Mouse (Mus musculus): ENCODE data around the gene Rhof.

Gene Rhof

DNA sequence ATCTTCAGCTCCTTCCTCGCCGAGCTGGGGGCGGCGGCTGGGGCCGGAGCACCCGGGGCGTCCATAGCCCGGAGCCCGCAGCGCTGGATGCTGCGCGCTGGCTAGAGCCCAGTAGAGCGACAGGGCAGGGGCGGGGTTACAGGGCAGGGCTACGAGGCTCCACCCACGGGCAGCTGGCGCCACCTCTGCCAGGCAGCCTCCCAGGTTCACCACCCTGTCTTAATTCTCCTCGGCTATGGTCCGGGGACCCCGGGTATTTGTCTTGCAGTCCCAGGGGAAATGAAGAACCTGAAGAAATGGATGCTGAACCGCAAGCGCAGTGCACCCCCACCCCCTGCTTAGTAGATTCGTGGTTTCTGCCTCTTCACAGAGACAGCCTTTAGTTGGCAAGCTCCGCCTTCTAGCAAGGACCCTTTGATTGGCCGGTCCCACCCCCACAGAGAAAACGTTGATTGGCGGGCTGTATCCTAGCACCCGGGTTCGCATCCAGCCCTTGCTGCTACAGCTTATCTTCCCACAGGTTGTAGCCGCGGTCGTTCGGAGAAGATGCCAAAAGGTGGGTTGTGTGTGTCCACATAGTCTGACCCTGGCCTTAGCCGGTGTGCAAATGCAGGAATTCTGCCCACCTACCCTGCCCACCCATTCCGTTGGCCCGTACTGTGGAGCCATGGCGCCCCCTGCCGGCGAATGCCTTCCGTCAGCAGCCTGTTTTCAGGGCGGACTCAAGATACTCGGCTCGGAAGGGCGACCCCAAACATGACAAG, at the start of gene Rhof:
Rhof (minus strand) TSS at position 385 of the 764 bp plus-strand sequence.
- peak; percentile 81 for DNase-seq (ENCODE audit: extremely low spot score)

DNA sequence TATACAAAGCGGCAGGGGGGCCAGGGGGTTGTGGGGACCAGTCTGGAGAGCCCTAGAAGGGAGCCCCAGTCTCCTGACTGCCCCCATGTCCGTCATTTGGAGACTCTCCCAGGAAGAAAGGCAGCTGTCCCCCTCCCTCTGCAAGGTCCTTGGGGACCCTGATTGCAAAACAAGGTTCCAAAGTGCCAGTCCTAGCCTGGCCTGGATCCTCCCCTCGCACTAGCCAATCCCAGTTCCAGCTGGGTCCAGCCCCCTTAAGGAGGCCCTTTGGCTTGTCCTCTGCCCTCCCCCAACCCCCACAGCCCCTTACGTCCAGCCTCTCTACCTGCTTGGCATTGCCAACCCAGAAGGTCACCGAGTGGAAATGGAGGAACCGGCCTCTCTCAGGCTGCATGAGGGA, 49.0 kb upstream of the Rhof start:
- no peak for DNase-seq (ENCODE audit: extremely low spot score)

DNA sequence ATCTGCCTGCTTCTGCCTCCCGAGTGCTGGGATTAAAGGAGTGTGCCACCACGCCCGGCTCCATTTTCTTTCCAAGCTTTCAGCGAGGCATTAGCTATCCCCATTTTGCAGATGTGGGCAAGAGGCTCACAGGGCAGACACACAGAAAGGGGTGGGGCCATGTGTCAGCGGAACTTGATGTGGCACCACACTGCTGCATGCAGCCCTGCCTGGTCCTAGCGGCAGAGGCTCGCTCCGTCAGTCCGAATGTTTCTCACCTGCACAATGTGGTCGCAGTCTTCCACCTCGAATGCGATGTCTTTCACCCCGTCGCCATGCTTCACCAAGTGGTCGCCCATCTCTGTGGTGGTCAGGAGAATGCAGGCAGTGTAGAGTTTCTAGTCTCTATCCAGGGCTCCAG, 47.9 kb upstream of the Rhof start:
- DNase-seq (ENCODE audit: extremely low spot score): no peak

DNA sequence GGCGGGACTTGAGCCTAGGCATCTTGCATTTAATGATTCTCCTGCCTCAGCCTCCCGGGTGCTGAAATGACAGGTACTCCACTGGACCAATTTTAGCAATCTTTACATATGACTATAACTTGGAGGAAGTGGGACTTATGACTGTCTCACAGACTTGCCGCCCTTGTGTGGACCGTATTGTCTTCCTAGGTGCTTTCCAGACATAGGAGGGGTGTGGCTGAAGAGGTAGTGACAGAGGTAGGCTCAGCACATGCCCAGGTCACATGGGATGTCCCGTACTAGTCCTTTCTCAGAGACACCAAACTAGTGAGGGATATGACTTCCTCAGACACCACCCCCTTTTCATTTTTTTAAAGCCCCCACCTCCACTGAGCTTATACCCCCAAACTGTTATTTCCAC, 46.3 kb upstream of the Rhof start:
- DNase-seq (ENCODE audit: extremely low spot score): no peak

DNA sequence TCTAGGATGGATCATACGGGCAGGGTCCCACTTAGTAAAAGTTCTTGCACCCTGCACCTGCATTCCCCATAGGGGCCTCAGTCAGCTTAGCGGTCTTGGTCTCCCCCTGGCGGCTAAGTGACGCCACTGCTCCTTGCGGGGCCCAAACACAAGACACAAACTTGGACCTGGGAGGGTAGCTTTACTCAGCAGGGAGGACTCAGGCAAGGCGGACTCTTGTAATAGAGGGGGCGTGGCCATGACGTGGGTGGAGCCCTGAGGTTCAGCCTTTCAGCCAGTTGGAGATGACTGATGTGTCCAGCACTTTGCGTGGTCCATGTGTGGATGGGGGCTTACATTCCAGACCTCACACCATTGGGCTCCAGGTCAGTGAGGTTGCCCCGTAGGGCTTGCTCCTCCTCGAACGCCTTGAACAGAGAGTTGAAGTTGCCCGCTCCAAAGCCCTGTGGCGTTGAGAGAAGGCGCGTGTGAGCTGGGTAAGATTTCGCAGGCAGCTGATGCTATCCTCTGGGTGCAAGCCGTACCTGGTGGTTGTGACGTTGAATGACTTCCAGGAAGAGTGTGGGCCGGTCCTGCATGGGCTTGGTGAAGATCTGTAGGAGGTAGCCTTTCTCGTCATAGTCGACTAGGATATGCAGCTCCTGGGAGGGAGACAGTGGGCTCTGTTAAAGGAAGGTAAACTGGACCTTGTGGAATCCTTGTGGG, 39.3 kb upstream of the Rhof start:
- peak; percentile 91 for DNase-seq (ENCODE audit: extremely low spot score)

DNA sequence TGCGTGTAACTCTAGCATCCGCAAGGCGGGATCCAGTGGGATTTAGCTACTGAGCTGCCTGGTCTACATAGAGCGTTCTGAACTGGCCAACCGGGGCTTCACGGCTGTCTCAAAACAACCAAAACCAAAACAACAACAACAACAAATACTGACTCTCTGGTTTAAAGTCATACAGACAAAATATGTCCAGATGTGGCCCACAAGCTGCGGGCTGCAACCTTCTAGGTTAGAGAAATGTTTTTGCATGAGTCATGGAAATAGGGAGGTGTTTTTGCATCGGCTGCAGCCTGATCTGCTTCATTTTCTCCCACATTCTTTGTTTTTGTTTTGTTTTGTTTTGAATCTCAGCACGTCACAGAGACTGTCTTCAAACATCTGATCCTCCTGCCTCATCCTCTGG, 37.9 kb upstream of the Rhof start:
- no peak for DNase-seq (ENCODE audit: extremely low spot score)

DNA sequence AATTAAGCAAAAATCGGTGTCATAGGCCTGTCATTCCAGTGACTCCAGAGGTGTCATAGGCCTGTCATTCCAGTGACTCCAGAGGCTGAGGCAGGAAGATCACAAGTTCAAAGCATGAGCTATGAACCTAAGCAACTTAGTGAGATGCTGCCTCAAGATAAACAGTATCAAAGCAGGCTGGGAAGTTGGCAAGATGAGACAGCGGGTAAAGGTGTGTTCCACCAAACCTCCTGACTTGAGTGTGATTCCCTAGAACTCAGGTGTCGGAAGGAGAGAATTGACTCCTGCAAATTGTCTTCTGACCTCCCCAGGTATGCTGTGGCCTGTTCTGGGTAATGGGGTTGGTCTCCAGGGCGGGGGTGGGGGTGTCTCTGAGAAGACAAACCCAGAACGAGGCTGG, 36.8 kb upstream of the Rhof start, which contains the start of gene Psmd9:
Psmd9 (plus strand) TSS at position 130 of the 400 bp plus-strand sequence.
- DNase-seq (ENCODE audit: extremely low spot score): no peak

DNA sequence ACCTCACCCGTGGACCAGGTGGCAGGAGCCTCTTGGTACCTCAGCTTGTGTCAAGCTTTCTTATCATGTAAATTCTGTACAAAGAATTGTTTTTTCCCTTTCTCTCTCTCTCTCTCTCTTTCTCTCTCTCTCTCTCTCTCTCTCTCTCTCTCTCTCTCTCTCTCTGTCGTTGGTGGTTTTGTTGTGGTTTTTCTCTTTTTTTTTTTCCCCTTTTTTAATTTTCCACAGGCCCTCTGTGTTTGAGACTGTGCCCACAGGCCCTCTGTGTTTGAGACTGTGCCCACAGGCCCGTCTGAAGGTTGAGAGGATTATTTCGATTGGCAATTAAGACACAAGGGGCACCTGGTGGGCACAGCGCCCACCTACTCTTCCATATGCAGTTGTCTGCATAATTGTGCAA, 35.1 kb upstream of the Rhof start:
- no peak for DNase-seq (ENCODE audit: extremely low spot score)

DNA sequence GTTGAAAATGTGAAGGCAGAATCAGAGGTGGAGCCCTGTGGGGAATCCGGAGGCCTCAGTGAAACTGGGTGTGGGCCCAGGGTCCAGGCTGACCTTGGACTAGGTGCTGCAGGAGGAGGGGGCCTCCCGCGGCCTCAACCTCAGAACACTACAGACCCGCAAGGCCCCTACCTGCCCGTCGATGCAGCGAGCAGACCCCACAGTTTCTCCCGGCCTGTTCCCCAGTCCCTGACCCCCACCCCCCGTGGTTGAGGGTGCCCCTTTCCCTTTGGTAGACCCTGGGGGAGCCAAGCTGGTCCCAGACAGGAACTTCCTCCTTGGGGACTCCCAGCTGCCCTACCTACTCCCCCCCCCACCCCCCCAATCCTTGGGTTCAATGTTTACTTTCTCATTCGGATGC, 33.9 kb upstream of the Rhof start:
- no peak for DNase-seq (ENCODE audit: extremely low spot score)

DNA sequence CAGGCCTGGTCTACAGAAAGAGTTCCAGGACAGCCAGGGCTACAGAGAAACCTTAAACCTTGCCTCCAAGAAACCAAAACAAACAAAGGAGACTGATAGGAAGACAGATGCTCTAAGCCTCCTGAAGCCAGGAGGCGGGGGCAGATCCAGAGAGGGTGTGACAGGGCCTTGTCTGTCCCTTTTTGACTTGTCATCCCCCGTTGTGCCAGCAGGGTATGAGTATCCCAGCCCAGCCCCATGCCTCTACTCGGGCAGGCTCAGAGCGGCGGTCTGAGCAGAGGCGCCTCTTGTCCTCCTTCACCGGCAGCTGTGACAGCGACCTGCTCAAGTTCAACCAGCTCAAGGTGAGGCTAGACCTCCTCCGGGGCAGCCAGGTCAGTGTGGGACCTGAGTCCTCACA, 30.4 kb upstream of the Rhof start:
- DNase-seq (ENCODE audit: extremely low spot score): no peak

DNA sequence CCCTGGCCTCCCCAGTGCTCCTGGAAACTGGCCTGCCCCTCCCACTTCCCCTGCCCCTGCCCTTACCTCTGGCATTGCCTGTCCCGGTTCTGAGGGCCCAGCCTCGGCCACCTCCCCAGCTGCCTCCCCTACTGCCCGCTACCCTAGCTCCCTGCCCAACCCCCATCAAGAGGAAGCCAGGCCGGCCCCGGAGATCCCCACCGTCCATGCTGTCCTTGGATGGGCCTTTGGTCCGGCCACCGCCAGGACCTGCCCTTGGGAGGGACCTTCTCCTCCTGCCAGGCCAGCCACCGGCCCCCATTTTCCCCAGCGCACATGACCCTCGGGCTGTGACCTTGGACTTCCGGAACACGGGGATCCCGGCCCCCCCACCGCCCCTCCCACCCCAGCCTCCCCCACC, 27.8 kb upstream of the Rhof start:
- no peak for DNase-seq (ENCODE audit: extremely low spot score)

DNA sequence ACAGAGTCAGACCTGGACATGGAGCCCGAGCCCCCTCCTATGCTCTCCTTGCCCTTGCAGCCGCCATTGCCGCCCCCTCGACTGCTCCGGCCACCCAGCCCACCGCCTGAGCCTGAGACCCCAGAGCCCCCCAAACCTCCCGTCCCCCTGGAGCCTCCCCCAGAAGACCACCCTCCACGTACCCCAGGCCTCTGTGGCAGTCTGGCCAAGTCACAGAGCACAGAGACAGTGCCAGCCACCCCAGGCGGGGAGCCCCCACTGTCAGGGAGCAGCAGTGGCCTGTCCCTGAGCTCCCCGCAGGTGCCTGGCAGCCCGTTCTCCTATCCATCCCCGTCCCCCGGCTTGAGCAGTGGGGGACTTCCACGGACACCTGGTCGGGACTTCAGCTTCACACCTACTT, 27.4 kb upstream of the Rhof start:
- no peak for DNase-seq (ENCODE audit: extremely low spot score)

DNA sequence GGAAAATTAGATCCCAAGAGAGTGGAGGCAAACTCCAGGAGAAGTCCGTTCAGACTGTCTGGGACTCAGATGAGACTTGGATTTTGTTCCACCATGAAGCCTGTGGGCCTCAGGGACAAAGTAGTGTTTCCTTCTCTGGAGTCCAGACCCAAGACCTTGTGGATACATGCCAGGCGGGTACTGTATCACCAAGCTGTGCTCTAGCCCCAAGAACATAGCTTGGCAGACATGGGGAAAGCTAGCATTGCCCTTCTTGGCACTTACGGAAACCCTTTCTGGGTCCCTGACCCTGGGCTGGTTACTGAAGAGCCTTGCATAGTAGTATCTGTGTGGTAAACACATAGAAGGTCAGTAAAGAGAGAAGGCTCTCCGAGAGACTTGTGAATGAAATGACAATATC, 27.0 kb upstream of the Rhof start:
- DNase-seq (ENCODE audit: extremely low spot score): no peak

DNA sequence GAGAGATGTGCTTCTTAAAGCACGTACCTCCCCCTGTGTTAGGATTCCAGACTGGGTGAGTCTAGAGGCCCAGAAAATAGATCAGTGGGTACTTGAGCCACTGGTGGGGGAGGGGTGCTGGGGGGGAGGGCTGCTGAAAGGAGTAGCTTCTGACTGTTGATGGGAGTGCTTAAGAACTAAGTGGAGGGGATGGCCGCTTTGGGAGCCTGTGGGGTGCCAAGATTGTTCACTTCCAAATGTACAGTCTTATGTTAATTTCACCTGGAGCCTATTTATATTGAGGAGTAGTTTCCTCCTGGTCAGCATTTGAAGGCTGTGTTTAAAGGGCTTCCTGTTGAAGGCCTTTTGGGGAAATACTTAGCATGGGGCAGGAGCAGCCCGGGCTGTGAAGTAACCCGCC, 25.5 kb upstream of the Rhof start:
- no peak for DNase-seq (ENCODE audit: extremely low spot score)

DNA sequence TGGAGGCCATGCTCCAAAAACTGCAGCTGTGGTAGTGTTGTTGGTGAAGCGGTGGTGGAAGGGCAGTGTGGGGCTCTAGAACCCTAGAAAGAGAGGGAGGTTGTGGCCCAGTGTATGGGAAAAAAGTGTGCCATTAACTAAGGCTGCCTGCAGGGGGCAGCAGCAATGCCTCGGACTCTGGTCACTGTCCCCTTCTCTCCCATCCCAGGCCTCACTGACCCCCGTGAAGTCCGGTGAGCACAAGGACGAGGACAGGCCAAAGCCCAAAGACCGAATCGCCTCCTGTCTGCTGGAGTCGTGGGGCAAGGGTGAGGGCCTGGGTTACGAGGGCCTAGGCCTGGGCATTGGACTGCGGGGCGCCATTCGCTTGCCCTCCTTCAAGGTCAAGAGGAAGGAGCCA, 24.3 kb upstream of the Rhof start:
- DNase-seq (ENCODE audit: extremely low spot score): no peak

DNA sequence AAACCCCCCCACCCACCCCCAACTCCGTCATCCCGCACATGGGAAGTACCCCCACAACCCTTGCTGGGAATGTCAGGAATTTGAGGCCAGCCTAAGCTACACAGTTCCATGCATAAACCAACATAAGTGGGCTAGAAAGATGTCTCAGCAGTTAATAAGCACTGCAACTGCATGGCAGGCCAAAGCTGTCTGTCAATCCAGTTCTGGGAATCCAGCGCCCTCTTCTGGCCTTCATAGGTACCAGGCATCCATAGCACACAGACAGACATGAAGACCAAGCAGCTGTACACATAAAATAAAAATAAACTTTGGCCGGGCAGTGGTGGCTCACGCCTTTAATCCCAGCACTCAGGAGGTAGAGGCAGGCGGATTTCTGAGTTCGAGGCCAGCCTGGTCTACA, 22.9 kb upstream of the Rhof start:
- DNase-seq (ENCODE audit: extremely low spot score): peak; percentile 52

DNA sequence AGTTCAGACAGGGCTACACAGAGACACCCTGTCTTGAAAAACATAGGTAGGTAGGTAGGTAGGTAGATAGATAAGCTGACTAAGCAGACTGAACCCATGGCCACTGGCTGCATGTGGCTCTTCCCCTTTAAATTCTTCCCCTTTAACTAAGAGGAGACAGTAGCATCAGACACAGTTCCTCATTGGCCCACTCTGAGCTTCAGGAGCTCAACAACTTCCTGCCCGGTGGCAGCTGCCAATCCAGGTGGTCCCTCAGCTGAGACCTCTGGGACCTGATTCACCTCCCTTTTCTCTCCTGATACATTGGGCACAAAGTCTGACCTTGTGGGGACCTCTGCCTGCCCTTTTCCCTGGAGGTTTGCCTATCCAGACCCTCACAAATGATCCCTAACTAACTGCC, 20.4 kb upstream of the Rhof start:
- DNase-seq (ENCODE audit: extremely low spot score): no peak

DNA sequence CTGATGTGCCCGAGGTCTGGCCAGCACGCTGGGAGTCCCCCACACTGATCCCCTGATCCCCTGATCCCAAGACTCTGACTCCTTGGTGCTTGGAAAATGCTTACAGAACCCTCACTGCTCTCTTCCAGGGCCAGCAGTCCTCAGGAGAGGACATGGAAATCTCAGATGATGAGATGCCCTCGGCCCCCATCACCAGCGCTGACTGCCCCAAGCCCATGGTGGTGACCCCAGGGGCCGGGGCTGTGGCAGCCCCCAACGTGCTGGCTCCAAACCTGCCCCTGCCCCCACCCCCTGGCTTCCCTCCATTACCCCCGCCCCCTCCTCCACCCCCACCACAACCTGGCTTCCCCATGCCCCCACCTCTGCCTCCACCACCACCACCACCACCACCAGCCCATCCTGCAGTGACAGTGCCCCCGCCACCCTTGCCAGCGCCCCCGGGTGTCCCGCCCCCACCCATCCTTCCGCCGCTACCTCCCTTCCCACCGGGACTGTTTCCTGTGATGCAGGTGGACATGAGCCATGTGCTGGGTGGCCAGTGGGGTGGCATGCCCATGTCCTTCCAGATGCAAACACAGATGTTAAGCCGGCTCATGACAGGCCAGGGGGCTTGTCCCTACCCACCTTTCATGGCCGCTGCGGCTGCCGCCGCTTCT, 19.3 kb upstream of the Rhof start:
- DNase-seq (ENCODE audit: extremely low spot score): no peak

DNA sequence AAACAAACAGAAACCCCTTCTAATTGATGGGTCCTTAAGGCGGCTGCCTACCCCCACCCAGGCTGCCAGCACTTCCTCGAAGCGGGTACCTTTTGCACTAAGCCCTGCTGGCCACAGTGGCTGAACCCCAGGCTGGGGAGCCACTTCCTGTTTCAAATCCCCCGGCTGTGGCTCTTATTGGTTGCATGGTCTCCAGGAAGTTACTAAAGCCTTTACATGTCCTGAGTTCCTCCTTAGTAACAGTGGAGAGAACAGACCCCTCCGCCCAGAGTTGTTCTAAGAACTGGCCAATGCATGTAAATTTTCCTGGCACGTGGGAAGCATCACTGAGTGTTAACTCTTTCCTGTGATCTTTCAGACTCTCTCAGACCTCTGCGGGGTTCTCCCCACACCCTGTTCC, 18.6 kb upstream of the Rhof start:
- DNase-seq (ENCODE audit: extremely low spot score): no peak

DNA sequence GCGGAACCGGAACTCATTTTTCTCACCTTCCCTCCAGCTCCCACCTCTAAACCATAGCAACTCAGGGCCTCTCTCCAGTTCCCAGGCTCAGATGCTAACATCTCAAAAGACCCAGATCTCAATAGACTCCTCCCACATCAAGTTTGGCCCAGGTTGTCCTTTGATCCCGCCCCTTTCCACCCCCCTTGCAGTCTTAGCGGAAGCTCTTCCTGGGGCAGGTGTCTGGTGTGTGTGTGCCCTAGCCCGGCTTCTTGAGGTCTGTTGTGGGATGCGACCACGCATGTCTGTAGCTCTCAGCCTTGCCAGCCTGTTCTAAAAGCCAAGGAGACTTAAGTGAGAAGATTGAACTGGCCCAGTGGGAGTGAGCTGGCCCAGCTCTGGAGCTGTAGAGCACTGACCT, 18.1 kb upstream of the Rhof start:
- DNase-seq (ENCODE audit: extremely low spot score): no peak

DNA sequence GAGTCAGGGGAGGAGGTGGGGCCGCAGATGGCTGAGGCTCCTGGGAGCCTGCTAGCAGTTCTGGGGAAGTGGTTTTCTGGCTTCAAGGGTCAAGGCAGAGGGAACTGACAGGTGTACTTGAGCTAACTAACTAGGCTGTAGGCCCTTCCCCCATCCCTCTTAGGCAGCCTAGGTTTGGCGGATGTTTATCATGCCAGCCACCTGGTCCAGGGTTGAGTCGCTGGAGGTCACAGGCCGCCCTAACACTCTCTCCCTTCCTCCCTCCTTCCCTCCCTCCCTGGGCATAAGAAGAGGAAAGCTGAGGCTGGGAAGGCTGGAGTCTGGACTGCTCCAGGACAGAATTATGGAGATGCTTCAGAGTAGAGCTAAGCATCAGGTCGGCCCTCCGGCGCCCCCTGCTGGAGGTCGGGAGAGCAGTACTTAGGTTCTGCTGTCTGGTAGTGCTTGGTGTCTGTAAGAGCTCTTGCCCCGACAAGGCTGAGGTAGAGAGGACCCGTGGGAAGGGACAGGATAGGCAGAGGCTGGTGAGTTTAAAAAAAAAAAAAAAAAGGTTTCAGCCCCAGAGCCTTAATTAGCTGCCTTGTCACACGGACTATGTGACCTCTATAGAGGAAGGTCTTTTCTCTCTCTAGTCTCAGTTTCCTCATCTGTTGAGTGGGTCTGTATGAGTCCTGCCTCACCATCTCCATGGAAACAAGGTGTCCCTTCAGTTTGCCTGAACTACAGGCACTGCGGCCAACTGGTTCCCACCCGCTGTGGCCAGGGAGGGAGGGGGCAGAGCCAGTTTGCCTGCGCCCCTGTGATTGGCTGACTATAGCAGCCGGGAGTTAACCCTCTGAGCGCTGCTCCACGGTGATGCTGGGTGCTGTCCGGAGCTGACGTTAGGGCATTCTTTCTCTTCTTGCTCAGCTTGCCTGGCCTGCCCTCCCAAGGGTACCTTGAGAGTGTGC, 17.2 kb upstream of the Rhof start:
- peak; percentile 87 for DNase-seq (ENCODE audit: extremely low spot score)

Data from embryo, embryonic 9.5 days (tissue).